Mouse (Mus musculus): Measurements from ENCODE around the gene Nmnat2. TPM values are rescaled to one million over a fixed set of nuclear protein-coding genes. Genes with fewer than 3 reads are reported as not detected.

Gene Nmnat2
- polyA plus RNA-seq, 1 experiment from 2014 or later, result 1.3 TPM

DNA sequence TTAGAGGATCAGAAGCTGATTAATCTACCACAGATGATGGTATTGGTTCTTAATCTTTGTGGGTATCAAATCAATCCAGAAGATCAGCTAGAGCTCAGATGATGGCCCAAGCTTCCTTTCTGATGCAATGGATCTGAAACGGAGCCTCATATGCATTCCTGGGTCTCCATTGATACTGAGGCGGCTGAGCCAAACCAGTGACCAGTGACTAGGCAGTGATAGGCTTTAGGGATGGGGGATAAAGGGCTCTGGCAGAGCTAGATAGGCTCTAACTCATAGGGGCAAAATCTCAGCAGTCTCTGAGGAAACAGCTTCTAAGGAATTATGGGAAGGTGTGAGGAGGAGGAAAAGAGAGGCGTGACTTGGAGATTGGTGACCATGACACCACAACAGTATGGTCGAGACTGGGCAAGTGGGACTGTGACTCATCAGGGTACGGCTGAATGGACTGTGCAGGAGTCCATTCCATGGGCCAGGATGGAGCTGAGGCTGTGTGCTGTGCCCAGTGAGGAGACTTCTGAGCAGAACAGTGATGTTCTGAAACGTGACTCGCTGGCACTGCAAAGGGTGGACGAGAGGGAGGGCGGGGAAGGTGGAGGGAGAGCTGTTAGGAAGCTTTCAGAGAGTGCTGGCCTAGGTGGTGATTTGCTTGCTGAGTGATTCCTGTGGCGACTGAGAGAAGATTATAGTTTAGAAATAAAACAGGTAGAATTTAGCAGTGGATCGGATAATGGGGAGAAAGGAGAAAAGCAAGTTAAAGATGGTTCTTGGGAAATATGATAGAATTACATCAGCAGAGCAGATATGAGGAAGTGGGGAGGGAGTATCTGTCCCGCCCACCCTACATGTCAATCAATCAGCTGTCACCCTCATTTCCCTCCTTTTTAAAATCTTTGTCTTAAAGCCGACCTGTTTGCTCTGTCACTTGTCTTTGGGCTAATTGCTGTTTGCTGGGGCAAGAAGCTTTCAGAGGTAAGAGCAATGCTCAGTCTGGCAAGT lies 55.9 kb downstream of the Nmnat2 start:
- 70% methylated on average over 13 of the region's 13 CpGs for WGBS
- Histone ChIP-seq H3K4me1 (ENCODE audit: control insufficient read depth, insufficient read depth, low read length) (peaks cover 3% of the 10 kb centered on the region; the same call in 1 of the 2 replicates), H3K4me2 (ENCODE audit: low read depth, low read length) (no peak overlapping the region), H3K36me3 (ENCODE audit: control insufficient read depth, insufficient read depth, low read length) (no peaks in the 10 kb centered on the region), H3K9ac (ENCODE audit: low read depth, low read length) (no peak overlapping the region), H3K27me3 (replicated peaks; ENCODE audit: control insufficient read depth, insufficient read depth, low read length) (no peaks in the 10 kb centered on the region), H3K4me3 (ENCODE audit: low read length) (no peak overlapping the region), H3K27ac (ENCODE audit: low read length) (no peak overlapping the region), H3K9me3 (ENCODE audit: control insufficient read depth, low read length) (no peaks in the 10 kb centered on the region)
- no peak for ATAC-seq

- no peak overlapping the region for H3K27ac ChIP-seq (ENCODE audit: low read length)
- no peak overlapping the region for H3K4me3 ChIP-seq (ENCODE audit: low read length)
- 88% methylated on average over 6 of the region's 6 CpGs for WGBS
- no peak overlapping the region for H3K4me2 ChIP-seq (ENCODE audit: low read depth, low read length)
- H3K9ac ChIP-seq (ENCODE audit: low read depth, low read length), result no peak overlapping the region
- H3K27me3 ChIP-seq (replicated peaks; ENCODE audit: control insufficient read depth, insufficient read depth, low read length), result no peaks in the 10 kb centered on the region
- no peaks in the 10 kb centered on the region for H3K36me3 ChIP-seq (ENCODE audit: control insufficient read depth, insufficient read depth, low read length)
- H3K4me1 ChIP-seq (ENCODE audit: control insufficient read depth, insufficient read depth, low read length), result peaks cover 3% of the 10 kb centered on the region; the same call in 1 of the 2 replicates
- ATAC-seq, result no peak
- no peaks in the 10 kb centered on the region for H3K9me3 ChIP-seq (ENCODE audit: control insufficient read depth, low read length)
These were observed 56.8 kb downstream of the Nmnat2 start for GRCm38 (mm10) chr1:153011544-153011943.

GRCm38 (mm10) chr1:153013541-153014288 lies 58.9 kb downstream of the Nmnat2 start:
- no peak for ATAC-seq
- no peak overlapping the region for H3K4me2 ChIP-seq (ENCODE audit: low read depth, low read length)
- no peak overlapping the region for H3K27ac ChIP-seq (ENCODE audit: low read length)
- H3K9ac ChIP-seq (ENCODE audit: low read depth, low read length), result no peak overlapping the region
- WGBS, result 71% methylated on average over 2 of the region's 2 CpGs
- H3K4me1 ChIP-seq (ENCODE audit: control insufficient read depth, insufficient read depth, low read length), result peaks cover 3% of the 10 kb centered on the region; the same call in 1 of the 2 replicates
- H3K27me3 ChIP-seq (replicated peaks; ENCODE audit: control insufficient read depth, insufficient read depth, low read length), result no peaks in the 10 kb centered on the region
- H3K36me3 ChIP-seq (ENCODE audit: control insufficient read depth, insufficient read depth, low read length), result no peaks in the 10 kb centered on the region
- H3K4me3 ChIP-seq (ENCODE audit: low read length), result no peak overlapping the region
- no peaks in the 10 kb centered on the region for H3K9me3 ChIP-seq (ENCODE audit: control insufficient read depth, low read length)

GRCm38 (mm10) chr1:153014431-153015186 lies 59.8 kb downstream of the Nmnat2 start:
- Histone ChIP-seq H3K4me2 (ENCODE audit: low read depth, low read length) (no peak overlapping the region), H3K9me3 (ENCODE audit: control insufficient read depth, low read length) (no peaks in the 10 kb centered on the region), H3K27ac (ENCODE audit: low read length) (no peak overlapping the region), H3K9ac (ENCODE audit: low read depth, low read length) (no peak overlapping the region), H3K4me1 (ENCODE audit: control insufficient read depth, insufficient read depth, low read length) (peaks cover 3% of the 10 kb centered on the region; the same call in 1 of the 2 replicates), H3K27me3 (replicated peaks; ENCODE audit: control insufficient read depth, insufficient read depth, low read length) (no peaks in the 10 kb centered on the region), H3K36me3 (ENCODE audit: control insufficient read depth, insufficient read depth, low read length) (no peaks in the 10 kb centered on the region), H3K4me3 (ENCODE audit: low read length) (no peak overlapping the region)
- 40% methylated on average over 14 of the region's 14 CpGs for WGBS
- no peak for ATAC-seq

DNA sequence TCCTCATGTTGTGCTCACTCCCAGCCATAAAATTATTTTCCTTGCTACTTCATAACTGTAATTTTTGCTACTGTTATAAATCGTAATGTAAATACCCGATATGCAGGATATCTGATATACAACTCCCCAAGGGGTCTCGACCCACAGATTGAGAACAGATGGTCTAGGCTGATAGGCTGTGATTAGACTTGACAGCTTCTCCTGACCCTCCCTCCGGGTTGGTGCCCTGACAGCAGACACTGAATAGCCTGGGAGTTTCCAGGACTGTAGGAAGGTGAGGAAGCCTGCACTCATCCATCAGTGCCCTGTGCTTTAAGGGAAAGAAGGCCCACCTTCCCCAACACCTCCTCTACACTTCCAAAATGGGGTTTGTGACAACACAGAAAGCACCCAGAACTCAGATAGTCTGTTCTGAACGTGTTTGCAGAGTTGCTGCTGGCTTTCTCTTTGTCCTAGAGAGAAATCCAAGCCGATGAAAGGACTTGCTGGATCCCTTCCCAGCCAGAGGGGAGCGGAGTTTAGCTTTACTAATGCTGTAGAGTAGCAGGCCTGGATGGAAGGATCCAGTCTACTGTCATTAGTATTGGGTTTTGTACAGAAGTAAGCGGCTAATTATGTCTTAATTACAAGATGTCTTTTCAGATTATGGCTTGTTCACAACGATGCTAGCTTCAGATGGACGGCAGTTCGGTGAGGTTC lies 61.8 kb downstream of the Nmnat2 start:
- H3K9ac ChIP-seq (ENCODE audit: low read depth, low read length), result no peak overlapping the region
- H3K9me3 ChIP-seq (ENCODE audit: control insufficient read depth, low read length), result no peaks in the 10 kb centered on the region
- no peak overlapping the region for H3K4me2 ChIP-seq (ENCODE audit: low read depth, low read length)
- no peak for ATAC-seq
- no peaks in the 10 kb centered on the region for H3K27me3 ChIP-seq (replicated peaks; ENCODE audit: control insufficient read depth, insufficient read depth, low read length)
- 69% methylated on average over 11 of the region's 11 CpGs for WGBS
- no peak overlapping the region for H3K27ac ChIP-seq (ENCODE audit: low read length)
- peaks cover 3% of the 10 kb centered on the region; the same call in 1 of the 2 replicates for H3K4me1 ChIP-seq (ENCODE audit: control insufficient read depth, insufficient read depth, low read length)
- no peaks in the 10 kb centered on the region for H3K36me3 ChIP-seq (ENCODE audit: control insufficient read depth, insufficient read depth, low read length)
- H3K4me3 ChIP-seq (ENCODE audit: low read length), result no peak overlapping the region

GRCm38 (mm10) chr1:153019128-153019527 lies 64.3 kb downstream of the Nmnat2 start:
- H3K27ac ChIP-seq (ENCODE audit: low read length), result no peak overlapping the region
- 100% methylated on average over 1 of the region's 1 CpGs for WGBS
- no peak overlapping the region for H3K4me2 ChIP-seq (ENCODE audit: low read depth, low read length)
- H3K27me3 ChIP-seq (replicated peaks; ENCODE audit: control insufficient read depth, insufficient read depth, low read length), result no peaks in the 10 kb centered on the region
- ATAC-seq, result no peak
- H3K36me3 ChIP-seq (ENCODE audit: control insufficient read depth, insufficient read depth, low read length), result no peaks in the 10 kb centered on the region
- H3K9ac ChIP-seq (ENCODE audit: low read depth, low read length), result no peak overlapping the region
- H3K4me3 ChIP-seq (ENCODE audit: low read length), result no peak overlapping the region
- H3K9me3 ChIP-seq (ENCODE audit: control insufficient read depth, low read length), result no peaks in the 10 kb centered on the region
- peaks cover 3% of the 10 kb centered on the region; the same call in 1 of the 2 replicates for H3K4me1 ChIP-seq (ENCODE audit: control insufficient read depth, insufficient read depth, low read length)

DNA sequence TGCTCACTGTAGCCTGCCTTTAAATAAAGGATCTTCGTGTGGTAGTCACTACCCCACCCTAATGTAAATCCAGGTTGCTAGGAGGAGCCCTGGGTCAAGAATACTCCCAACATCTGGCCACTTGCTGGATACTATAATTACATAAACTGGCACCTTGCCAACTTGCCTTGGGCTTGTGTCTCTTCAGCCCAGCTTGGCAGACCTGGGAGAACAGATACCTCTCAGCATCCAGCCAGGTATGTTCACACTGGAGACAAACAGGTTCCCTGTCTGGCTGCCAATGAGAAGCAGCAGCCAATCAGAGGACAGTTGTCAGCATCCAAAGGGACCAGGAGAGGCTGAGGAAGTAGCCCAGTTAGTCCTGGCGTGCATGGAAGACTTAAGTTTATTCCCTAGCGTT lies 64.8 kb downstream of the Nmnat2 start:
- no peaks in the 10 kb centered on the region for H3K36me3 ChIP-seq (ENCODE audit: control insufficient read depth, insufficient read depth, low read length)
- no peak overlapping the region for H3K4me2 ChIP-seq (ENCODE audit: low read depth, low read length)
- no peak overlapping the region for H3K9ac ChIP-seq (ENCODE audit: low read depth, low read length)
- H3K27me3 ChIP-seq (replicated peaks; ENCODE audit: control insufficient read depth, insufficient read depth, low read length), result no peaks in the 10 kb centered on the region
- no peak overlapping the region for H3K4me3 ChIP-seq (ENCODE audit: low read length)
- no peak overlapping the region for H3K27ac ChIP-seq (ENCODE audit: low read length)
- 62% methylated on average over 3 of the region's 3 CpGs for WGBS
- H3K4me1 ChIP-seq (ENCODE audit: control insufficient read depth, insufficient read depth, low read length), result no peaks in the 10 kb centered on the region
- no peaks in the 10 kb centered on the region for H3K9me3 ChIP-seq (ENCODE audit: control insufficient read depth, low read length)
- no peak for ATAC-seq

- no peak for ATAC-seq
- Histone ChIP-seq H3K27me3 (replicated peaks; ENCODE audit: control insufficient read depth, insufficient read depth, low read length) (no peaks in the 10 kb centered on the region), H3K9ac (ENCODE audit: low read depth, low read length) (no peak overlapping the region), H3K27ac (ENCODE audit: low read length) (no peak overlapping the region), H3K4me3 (ENCODE audit: low read length) (no peak overlapping the region), H3K4me2 (ENCODE audit: low read depth, low read length) (no peak overlapping the region), H3K4me1 (ENCODE audit: control insufficient read depth, insufficient read depth, low read length) (no peaks in the 10 kb centered on the region), H3K9me3 (ENCODE audit: control insufficient read depth, low read length) (no peaks in the 10 kb centered on the region), H3K36me3 (ENCODE audit: control insufficient read depth, insufficient read depth, low read length) (no peaks in the 10 kb centered on the region)
- WGBS, result 50% methylated on average over 7 of the region's 7 CpGs
These were observed 66.3 kb downstream of the Nmnat2 start for GRCm38 (mm10) chr1:153021034-153021638.

All from intestine, embryonic 16.5 days (tissue).